Mouse (Mus musculus): ENCODE data around the gene Tnfaip1.

GRCm38 (mm10) chr11:78502909-78503650 is 33.1 kb downstream of the Tnfaip1 start, which contains the start of gene Sebox:
- TF ChIP-seq CTCF (IDR thresholded peaks at IDR 0.05; ENCODE audit: extremely low read depth, insufficient read depth, insufficient read length, insufficient replicate concordance) = no peak
- no peak for TF ChIP-seq POLR2A (IDR thresholded peaks at IDR 0.05; ENCODE audit: low read depth, low read length)
